Mouse (Mus musculus) limb, embryonic 11.5 days (tissue): ENCODE results near the gene Mlx. TPM values are rescaled to one million over a fixed set of nuclear protein-coding genes. Genes with fewer than 3 reads are reported as not detected.

Experiments
- ATAC-seq: fragments of 200-750 bp; cut with Nextera tagmentation; 2 replicates; pipeline ENCODE4 v1.8.0; 2017; ENCODE audit warnings: low read depth; ENCODE audit not compliant: insufficient number of reproducible peaks, low FRiP score, low TSS enrichment
- DNase-seq: peaks from one replicate; pipeline ENCODE4 v3.0.0-alpha.2; 2015; ENCODE audit warnings: low spot score
- H3K27ac ChIP-seq: fragments of 300-500 bp; sonication (generic); replicated peaks from 2 replicates; pipeline ENCODE4 v1.5.1; 2014; ENCODE audit warnings: low read depth, mild to moderate bottlenecking, low read length
- H3K27me3 ChIP-seq: fragments of 300-500 bp; sonication (generic); 2 replicates; pipeline ENCODE4 v1.6.1; 2014; ENCODE audit warnings: mild to moderate bottlenecking, low read length, mixed read lengths; ENCODE audit not compliant: control insufficient read depth, insufficient read depth
- H3K36me3 ChIP-seq: fragments of 300-500 bp; sonication (generic); 2 replicates; pipeline ENCODE4 v1.6.1; 2014; ENCODE audit warnings: mild to moderate bottlenecking, low read length, moderate library complexity, mixed read lengths; ENCODE audit not compliant: control insufficient read depth, insufficient read depth
- H3K4me1 ChIP-seq: fragments of 300-500 bp; sonication (generic); 2 replicates; pipeline ENCODE4 v1.6.1; 2014; ENCODE audit warnings: low read length, mixed read lengths; ENCODE audit not compliant: control insufficient read depth, insufficient read depth
- H3K4me2 ChIP-seq: fragments of 300-500 bp; sonication (generic); 2 replicates; pipeline ENCODE4 v1.6.1; 2014; ENCODE audit warnings: low read depth, mild to moderate bottlenecking, moderate library complexity; ENCODE audit not compliant: severe bottlenecking
- H3K4me3 ChIP-seq: fragments of 300-500 bp; sonication (generic); 2 replicates; pipeline ENCODE4 v1.5.1; 2014; ENCODE audit warnings: low read depth, low read length
- H3K9ac ChIP-seq: fragments of 300-500 bp; sonication (generic); 2 replicates; pipeline ENCODE4 v1.6.1; 2014; ENCODE audit warnings: mild to moderate bottlenecking, low read length
- H3K9me3 ChIP-seq: fragments of 300-500 bp; sonication (generic); 2 replicates; pipeline ENCODE4 v1.6.1; 2016; ENCODE audit warnings: low read length; ENCODE audit not compliant: control insufficient read depth
- WGBS: fragments of 180-500 bp; shearing (Covaris S2); extraction: QIAGEN DNeasy Blood & Tissue Kit; methylation state at CpG from one replicate; pipeline ENCODE4 v1.1.7; 2014; 5-methylcytosine and 5-hydroxymethylcytosine counted together
- microRNA-seq: library from miRNA; unstranded; fragments of <30 nt; microRNA quantifications from one replicate; pipeline ENCODE4, GENCODE M21; 2016
- polyA plus RNA-seq: library from polyadenylated mRNA; unstranded; fragments of >200 nt; fragmentation: Nextera tagmentation; extraction: Ambion mirVana; gene quantifications from 2 replicates; pipeline ENCODE4 v1.2.1, GENCODE M21; 2014

The Mlx gene
- polyA plus RNA-seq, 1 experiment from 2014 or later, result 48.9 TPM

DNA sequence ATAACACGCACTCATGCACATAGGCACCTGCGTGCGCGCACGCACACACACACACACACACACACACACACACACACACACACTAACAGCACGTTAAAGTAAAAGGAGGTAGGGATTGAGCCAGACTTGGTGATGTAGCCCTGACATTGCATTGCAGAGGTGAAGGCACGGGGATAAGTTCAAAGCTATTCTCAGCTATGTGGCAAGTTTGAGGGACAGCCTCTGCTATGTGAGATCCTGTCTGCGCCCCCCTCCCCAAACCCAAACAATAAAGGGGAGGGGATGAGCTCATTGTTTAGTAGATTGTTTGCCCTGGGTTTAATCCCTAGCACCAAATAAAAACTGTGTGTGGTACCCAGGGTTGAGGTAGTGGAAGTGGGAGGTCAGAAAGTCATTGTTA lies 54.0 kb downstream of the Mlx start:
- Histone ChIP-seq H3K9me3 (no peaks in the 10 kb centered on the region), H3K4me3 (no peak overlapping the region), H3K27me3 (no peaks in the 10 kb centered on the region), H3K4me2 (no peak overlapping the region), H3K9ac (no peak overlapping the region), H3K36me3 (no peaks in the 10 kb centered on the region), H3K27ac (no peak overlapping the region), H3K4me1 (0 out of 2 replicates have a peak, but pooled peaks cover 7% of the 10 kb centered on the region)
- WGBS, result 81% methylated on average over 8 of the region's 8 CpGs
- no peak for DNase-seq
- no peak for ATAC-seq

Small RNAs within 50 kb of the gene (microRNA-seq; reads per million reads assigned to microRNA genes)
- not detected for gene Gm27626

Other genes with a start within 250 kb of the Mlx start
- gene Stat5b, start 236.6 kb upstream of the Mlx start, polyA plus RNA-seq, result 16.9 and 19.7 TPM in 2 replicates
- gene Stat5a, start 227.9 kb upstream of the Mlx start, polyA plus RNA-seq, result 1.9 and 2.0 TPM in 2 replicates
- 37.1 and 39.4 TPM in 2 replicates for gene Stat3, start 147.7 kb upstream of the Mlx start, polyA plus RNA-seq
- gene Cavin1, start 116.4 kb upstream of the Mlx start, polyA plus RNA-seq, result 10.2 and 13.3 TPM in 2 replicates
- 27.1 and 32.0 TPM in 2 replicates for gene Atp6v0a1, start 77.8 kb upstream of the Mlx start, polyA plus RNA-seq
- 5.2 and 5.3 TPM in 2 replicates for gene Naglu, start 17.3 kb upstream of the Mlx start, polyA plus RNA-seq
- 0.15 TPM in 1 of 2 replicates, not detected in the other for gene Hsd17b1, start 8.9 kb upstream of the Mlx start, polyA plus RNA-seq
- gene Coasy, start 4.7 kb upstream of the Mlx start, polyA plus RNA-seq, result 40.5 and 49.4 TPM in 2 replicates
- 71.1 and 71.6 TPM in 2 replicates for gene Psmc3ip, start 8.2 kb downstream of the Mlx start, polyA plus RNA-seq
- 10.3 and 10.8 TPM in 2 replicates for gene Retreg3, start 32.6 kb downstream of the Mlx start, polyA plus RNA-seq
- 113 and 119 TPM in 2 replicates for gene Tubg1, start 32.7 kb downstream of the Mlx start, polyA plus RNA-seq
- 4.8 and 5.0 TPM in 2 replicates for gene Tubg2, start 68.6 kb downstream of the Mlx start, polyA plus RNA-seq
- 0.04 and 0.21 TPM in 2 replicates for gene Cntnap1, start 83.2 kb downstream of the Mlx start, polyA plus RNA-seq
- gene Plekhh3, start 84.1 kb downstream of the Mlx start, polyA plus RNA-seq, result 2.6 and 4.1 TPM in 2 replicates
- gene Ccr10, start 88.2 kb downstream of the Mlx start, polyA plus RNA-seq, result 0.13 TPM in 1 of 2 replicates, not detected in the other
- gene Ezh1, start 139.2 kb downstream of the Mlx start, polyA plus RNA-seq, result 12.7 and 13.4 TPM in 2 replicates
- 60.4 and 67.2 TPM in 2 replicates for gene Ramp2, start 158.8 kb downstream of the Mlx start, polyA plus RNA-seq
- 111 and 120 TPM in 2 replicates for gene Vps25, start 166.4 kb downstream of the Mlx start, polyA plus RNA-seq
- gene Wnk4, start 173.3 kb downstream of the Mlx start, polyA plus RNA-seq, result 7.0 and 8.1 TPM in 2 replicates
- gene Cntd1, start 191.7 kb downstream of the Mlx start, polyA plus RNA-seq, result 1.3 and 1.8 TPM in 2 replicates
- 191 and 204 TPM in 2 replicates for gene Coa3, start 191.8 kb downstream of the Mlx start, polyA plus RNA-seq
- 135 and 139 TPM in 2 replicates for gene Becn1, start 215.0 kb downstream of the Mlx start, polyA plus RNA-seq
- 158 and 164 TPM in 2 replicates for gene Psme3, start 228.9 kb downstream of the Mlx start, polyA plus RNA-seq
- 1.5 and 1.9 TPM in 2 replicates for gene Aoc2, start 237.8 kb downstream of the Mlx start, polyA plus RNA-seq
- gene Aoc3, start 243.3 kb downstream of the Mlx start, polyA plus RNA-seq, result not detected in 2 replicates